13 mouse cellular contexts compared by ENCODE assay signal in genomic region chr6:128890948-128891355, GRCm38 (mm10). TPM values are rescaled to one million over a fixed set of nuclear protein-coding genes. Genes with fewer than 3 reads are reported as not detected.
DNase-seq lines count a peak whose midpoint lies in the region; ATAC-seq and TF ChIP-seq lines count a peak whose summit lies in the region.
"Had no signal": no experiment of that assay in that cellular context is flagged by ENCODE, and none has a peak within 500 bp of the region (broad histone marks: within the 10 kb centered on the region; RNA-seq: fewer than 3 reads in every experiment).

Gene BC035044, minus strand, starts transcription at chr6:128891126.

- 26% methylated on average over 2 of the region's 2 CpGs for WGBS in liver, embryonic 16.5 days (ENCODE audit: insufficient replicate concordance)

- H3K4me1 ChIP-seq in CH12.LX (ENCODE audit: control insufficient read depth in 1 of 2, insufficient read depth in 2 of 2) = peaks cover 4 to 25% of the 10 kb centered on the region in 2 experiments; a peak in 3 of 4 replicates
- H3K4me1 ChIP-seq in liver, embryonic 16.5 days (ENCODE audit: control insufficient read depth, low read depth, low read length) = no peaks in the 10 kb centered on the region
- H3K4me1 ChIP-seq: forebrain, embryonic 13.5 days; limb, embryonic 13.5 days; neural tube, embryonic 12.5 days had no signal

- H3K36me3 ChIP-seq in CH12.LX (replicated peaks in 1 of 2; ENCODE audit: control insufficient read depth in 1 of 2, insufficient read depth in 1 of 2, low read length in 1 of 2) = peaks cover 28 to 33% of the 10 kb centered on the region in 2 experiments
- H3K36me3 ChIP-seq in liver, embryonic 16.5 days (ENCODE audit: control insufficient read depth, insufficient read depth) = no peaks in the 10 kb centered on the region
- H3K36me3 ChIP-seq: G1E; limb, embryonic 13.5 days; neural tube, embryonic 12.5 days had no signal

- peak; percentile 92 for TF ChIP-seq EP300 in CH12.LX (IDR thresholded peaks at IDR 0.05; ENCODE audit: low read length)

- H3K4me2 ChIP-seq in CH12.LX (ENCODE audit: insufficient read depth, low read depth, poor library complexity, severe bottlenecking) = peak within 1 kb of the TSS; percentile 80
- H3K4me2 ChIP-seq in liver, embryonic 16.5 days (ENCODE audit: low read depth, low read length) = no peak within 1 kb of the TSS
- H3K4me2 ChIP-seq: forebrain, embryonic 13.5 days; limb, embryonic 13.5 days; neural tube, embryonic 12.5 days had no signal

- dilution Hi-C loops in CH12.LX (cut with MboI; ENCODE audit: extremely low pct_ligation_motif_present, extremely low pct_unique_long_range_greater_than_20kb, low sequenced_read_pairs) = no loop called here

- in situ Hi-C loops in CH12.LX (cut with MboI; ENCODE audit: low pct_ligation_motif_present, low pct_unique_long_range_greater_than_20kb, low sequenced_read_pairs) = no loop called here

- H3K9me3 ChIP-seq in CH12.LX (replicated peaks; ENCODE audit: low read length) = no peaks in the 10 kb centered on the region
- H3K9me3 ChIP-seq in liver, embryonic 16.5 days (replicated peaks; ENCODE audit: control insufficient read depth, low read length) = no peaks in the 10 kb centered on the region
- H3K9me3 ChIP-seq: forebrain, embryonic 13.5 days; limb, embryonic 13.5 days; neural tube, embryonic 12.5 days had no signal

- peak; percentile 42 for TF ChIP-seq POLR2A in CH12.LX (IDR thresholded peaks at IDR 0.05; ENCODE audit: low read depth, low read length)

- DNase-seq in A20 (ENCODE audit: low read depth, low spot score) (peak; percentile 79), CH12.LX (ENCODE audit: extremely low read depth) (peak; percentile 81)
- DNase-seq in spleen, postnatal 4 days (ENCODE audit: low spot score in 2 of 2) = peak; percentile 27 to 63
- DNase-seq in adrenal gland, postnatal 36 days = no peak
- no peak for DNase-seq in kidney, postnatal 10 days
- DNase-seq in urinary bladder, postnatal 25 days (ENCODE audit: low spot score) = no peak
- DNase-seq: gastrocnemius, postnatal 25 days; kidney, adult 18-20 months had no signal

- H3K79me2 ChIP-seq in CH12.LX (replicated peaks; ENCODE audit: control insufficient read depth, extremely low read depth, insufficient read depth, poor library complexity, severe bottlenecking) = peaks cover 48% of the 10 kb centered on the region

- no peaks in the 10 kb centered on the region for H3K27me3 ChIP-seq in CH12.LX (replicated peaks)
- no peaks in the 10 kb centered on the region for H3K27me3 ChIP-seq in liver, embryonic 16.5 days (ENCODE audit: control insufficient read depth, insufficient read depth, low read depth, low read length)
- H3K27me3 ChIP-seq: forebrain, embryonic 13.5 days; limb, embryonic 13.5 days; neural tube, embryonic 12.5 days had no signal

- peak within 1 kb of the TSS; percentile 97 for H3K27ac ChIP-seq in CH12.LX (ENCODE audit: insufficient read depth, low read depth)
- H3K27ac ChIP-seq in liver, embryonic 16.5 days (ENCODE audit: low read length) = peak within 1 kb of the TSS; percentile 37
- H3K27ac ChIP-seq: forebrain, embryonic 13.5 days; limb, embryonic 13.5 days; neural tube, embryonic 12.5 days had no signal

- TF ChIP-seq CTCF in CH12.LX (conservative IDR thresholded peaks at IDR 0.05 in 1 of 2, IDR thresholded peaks at IDR 0.05 in 1 of 2; ENCODE audit: low read depth in 2 of 2, low read length in 2 of 2) = no peak

- H3K9ac ChIP-seq in CH12.LX (ENCODE audit: insufficient read depth, low read depth) = peak within 1 kb of the TSS; percentile 95
- H3K9ac ChIP-seq in liver, embryonic 16.5 days (ENCODE audit: low read depth, low read length) = no peak within 1 kb of the TSS
- H3K9ac ChIP-seq: forebrain, embryonic 13.5 days; limb, embryonic 13.5 days; neural tube, embryonic 12.5 days had no signal

- 0 out of 2 replicates have a peak, but pooled peaks have one; percentile 16 for ATAC-seq in liver, embryonic 16.5 days (ENCODE audit: low read depth)
- ATAC-seq: forebrain, embryonic 13.5 days had no signal

- no peak for TF ChIP-seq RAD21 in CH12.LX (IDR thresholded peaks at IDR 0.05; ENCODE audit: low read depth, low read length)

- peak within 1 kb of the TSS; percentile 74 to 84 (median 75) for H3K4me3 ChIP-seq in CH12.LX (replicated peaks in 1 of 3; ENCODE audit: low read depth in 2 of 3, low read length in 2 of 3, poor library complexity in 1 of 3)
- peak within 1 kb of the TSS; percentile 33 for H3K4me3 ChIP-seq in liver, embryonic 16.5 days (ENCODE audit: low read depth, low read length)
- H3K4me3 ChIP-seq: forebrain, embryonic 13.5 days; limb, embryonic 13.5 days; neural tube, embryonic 12.5 days had no signal

TF ChIP-seq in CH12.LX, 34 proteins besides CTCF, POLR2A, EP300 and RAD21:
- TF ChIP-seq TBP (conservative IDR thresholded peaks at IDR 0.05; ENCODE audit: low read depth, low read length) = peak; percentile 75; the same call in 1 of the 2 replicates
- TF ChIP-seq NRF1 (IDR thresholded peaks at IDR 0.05; ENCODE audit: low read depth, low read length) = peak; percentile 13; the same call in 1 of the 2 replicates
- peak; percentile 76 for TF ChIP-seq ELF1 (IDR thresholded peaks at IDR 0.05; ENCODE audit: low read depth, low read length)
- no peak; the same call in 1 of the 2 replicates for TF ChIP-seq MAFK (IDR thresholded peaks at IDR 0.05; ENCODE audit: insufficient replicate concordance, low read length)
- peak; percentile 73; the same call in 1 of the 2 replicates for TF ChIP-seq CHD2 (IDR thresholded peaks at IDR 0.05; ENCODE audit: low read length)
- TF ChIP-seq USF2 (conservative IDR thresholded peaks at IDR 0.05; ENCODE audit: low read depth, low read length) = no peak
- TF ChIP-seq POLR2AphosphoS2 (IDR thresholded peaks at IDR 0.05; ENCODE audit: low read depth, low read length) = peak; percentile 80; the same call in 1 of the 2 replicates
- TF ChIP-seq MYC (IDR thresholded peaks at IDR 0.05; ENCODE audit: low read depth, low read length) = peak; percentile 83
- TF ChIP-seq E2F4 (IDR thresholded peaks at IDR 0.05; ENCODE audit: insufficient replicate concordance, low read depth, low read length) = 0 out of 2 replicates have a peak, but pooled peaks have one; percentile 54
- peak; percentile 84 for TF ChIP-seq MAZ (IDR thresholded peaks at IDR 0.05; ENCODE audit: low read depth, low read length)
- TF ChIP-seq KAT2A (IDR thresholded peaks at IDR 0.05; ENCODE audit: insufficient replicate concordance, low read length) = 0 out of 2 replicates have a peak, but pooled peaks have one; percentile 67
- TF ChIP-seq TCF12 (IDR thresholded peaks at IDR 0.05; ENCODE audit: low read depth, low read length) = peak; percentile 80
- peak; percentile 46; the same call in 1 of the 2 replicates for TF ChIP-seq JUND (conservative IDR thresholded peaks at IDR 0.05; ENCODE audit: low read depth, low read length)
- peak; percentile 59 for TF ChIP-seq HCFC1 (IDR thresholded peaks at IDR 0.05; ENCODE audit: low read depth, low read length)
- TF ChIP-seq CHD1 (IDR thresholded peaks at IDR 0.05; ENCODE audit: low read depth, low read length) = peak; percentile 97
- peak; percentile 80; the same call in 1 of the 2 replicates for TF ChIP-seq RCOR1 (conservative IDR thresholded peaks at IDR 0.05; ENCODE audit: low read depth, low read length)
- no peak for TF ChIP-seq SMC3 (IDR thresholded peaks at IDR 0.05; ENCODE audit: low read depth, low read length)
- peak; percentile 75 for TF ChIP-seq NELFE (IDR thresholded peaks at IDR 0.05; ENCODE audit: low read depth, low read length)
- peak; percentile 80; the same call in 1 of the 2 replicates for TF ChIP-seq ZMIZ1 (IDR thresholded peaks at IDR 0.05; ENCODE audit: low read depth, low read length)
- TF ChIP-seq GABPA (IDR thresholded peaks at IDR 0.05; ENCODE audit: insufficient replicate concordance, low read depth, low read length) = no peak
- peak; percentile 49; the same call in 1 of the 2 replicates for TF ChIP-seq BHLHE40 (IDR thresholded peaks at IDR 0.05; ENCODE audit: low read depth, low read length)
- TF ChIP-seq ZNF384 (IDR thresholded peaks at IDR 0.05; ENCODE audit: low read depth, low read length) = no peak
- no peak for TF ChIP-seq USF1 (IDR thresholded peaks at IDR 0.05; ENCODE audit: low read depth, low read length)
- no peak for TF ChIP-seq UBTF (IDR thresholded peaks at IDR 0.05; ENCODE audit: low read depth, low read length)
- TF ChIP-seq MEF2A (IDR thresholded peaks at IDR 0.05; ENCODE audit: borderline replicate concordance, low read depth, low read length) = peak; percentile 76; the same call in 1 of the 2 replicates
- TF ChIP-seq IRF4 (IDR thresholded peaks at IDR 0.05; ENCODE audit: low read depth, low read length) = peak; percentile 89
- TF ChIP-seq MAX (IDR thresholded peaks at IDR 0.05; ENCODE audit: low read length) = peak; percentile 79
- TF ChIP-seq JUN (IDR thresholded peaks at IDR 0.05; ENCODE audit: insufficient read depth, low read depth, low read length) = peak; percentile 31; the same call in 1 of the 2 replicates
- TF ChIP-seq ETS1 (conservative IDR thresholded peaks at IDR 0.05; ENCODE audit: low read depth, low read length) = peak; percentile 73
- no peak for TF ChIP-seq ZC3H11A (IDR thresholded peaks at IDR 0.05; ENCODE audit: low read depth, low read length)
- TF ChIP-seq ZKSCAN1 (IDR thresholded peaks at IDR 0.05; ENCODE audit: borderline replicate concordance, low read depth, low read length) = no peak
- 0 out of 2 replicates have a peak, but pooled peaks have one; percentile 76 for TF ChIP-seq MXI1 (IDR thresholded peaks at IDR 0.05; ENCODE audit: low read depth, low read length)
- TF ChIP-seq SIN3A (IDR thresholded peaks at IDR 0.05; ENCODE audit: low read length) = peak; percentile 95
- no peak for TF ChIP-seq PAX5 (IDR thresholded peaks at IDR 0.05; ENCODE audit: low read length)

RNA-seq across cellular contexts. Expression of gene BC035044, which starts in this region (rescaled TPM):
- total RNA-seq in CH12.LX (2012; rRNA removed) = 51.6 and 53.5 TPM in 2 replicates
- 121 and 124 TPM in 2 replicates for total RNA-seq in CH12.LX (2014; rRNA removed)
- 49.4 and 49.7 TPM in 2 replicates for polyA plus RNA-seq in CH12.LX (2012; ENCODE audit: insufficient read length, low read depth)
- polyA plus RNA-seq in liver, embryonic 16.5 days (2015; fragmentation: Nextera tagmentation; extraction: Ambion mirVana) = 6.3 and 6.6 TPM in 2 replicates
- under 1 TPM in 1 of 2 experiments, not detected in 1; 0.30 TPM for total RNA-seq in adrenal gland, postnatal 36 days (2021)
- polyA plus RNA-seq: G1E had no signal

Comparison
In these comparisons a context has a peak if more than half of its experiments do, and no peak if none do; other contexts are left out.
1. RNA of gene BC035044 (total RNA-seq): 51.6 to 124 TPM in CH12.LX; 0.30 TPM in adrenal gland, postnatal 36 days; every median in the first group is over 10 times any median in the second.
2. DNase-seq: peak in A20 (single experiment), CH12.LX (single experiment) and spleen, postnatal 4 days (2 of 2); none in adrenal gland, postnatal 36 days (0 of 2), kidney, postnatal 10 days (single experiment) and urinary bladder, postnatal 25 days (single experiment).